Comparison of ENCODE assay signal across 8 mouse cellular contexts in the genomic region with DNA sequence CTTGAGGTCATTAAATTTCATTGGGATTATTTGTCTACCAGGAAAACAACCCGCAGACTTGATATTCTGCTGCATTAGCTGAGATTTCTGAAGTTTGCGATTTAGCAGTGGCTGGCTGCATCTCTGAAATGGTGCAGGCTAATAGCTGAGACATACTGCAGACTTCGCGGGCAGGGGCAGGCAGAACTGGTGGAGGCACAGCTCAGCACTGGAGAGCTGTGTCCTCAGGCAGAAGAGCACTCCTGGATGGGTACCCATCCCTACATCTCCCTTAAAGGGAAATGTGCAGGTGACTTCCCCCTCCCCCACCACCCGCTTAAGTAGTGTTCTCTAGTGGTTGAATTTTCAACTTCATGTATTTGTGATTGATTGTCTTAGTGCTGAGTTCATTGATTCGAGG. TPM values are rescaled to one million over a fixed set of nuclear protein-coding genes. Genes with fewer than 3 reads are reported as not detected.
DNase-seq lines count a peak whose midpoint lies in the region; ATAC-seq lines count a peak whose summit lies in the region.

No protein-coding gene starts in this region.

- H3K4me1 ChIP-seq in intestine, embryonic 15.5 days (replicated peaks) = 0 out of 2 replicates have a peak, but pooled peaks cover 2% of the 10 kb centered on the region
- peaks cover 2% of the 10 kb centered on the region; the same call in 1 of the 2 replicates for H3K4me1 ChIP-seq in intestine, embryonic 16.5 days (ENCODE audit: control insufficient read depth, insufficient read depth, low read length)
- H3K4me1 ChIP-seq in hindbrain, embryonic 14.5 days (replicated peaks; ENCODE audit: control insufficient read depth, insufficient read depth, low read length) = peaks cover 16% of the 10 kb centered on the region
- 0 out of 2 replicates have a peak, but pooled peaks cover 2% of the 10 kb centered on the region for H3K4me1 ChIP-seq in neural tube, embryonic 14.5 days (ENCODE audit: control insufficient read depth, insufficient read depth, low read length)

- peak; percentile 66 to 70 for DNase-seq in cerebellum, postnatal 25 days
- DNase-seq in hindbrain, embryonic 14.5 days (ENCODE audit: low spot score) = no peak
- no peak for DNase-seq in kidney, postnatal 10 days
- no peak for DNase-seq in testis, postnatal 14 days (ENCODE audit: low spot score)
- DNase-seq in gastrocnemius, postnatal 14 days = no peak

- no peaks in the 10 kb centered on the region for H3K9me3 ChIP-seq in intestine, embryonic 15.5 days
- no peaks in the 10 kb centered on the region for H3K9me3 ChIP-seq in intestine, embryonic 16.5 days (ENCODE audit: control insufficient read depth, low read length)
- no peaks in the 10 kb centered on the region for H3K9me3 ChIP-seq in hindbrain, embryonic 14.5 days (ENCODE audit: control insufficient read depth, low read length)
- no peaks in the 10 kb centered on the region for H3K9me3 ChIP-seq in neural tube, embryonic 14.5 days (ENCODE audit: control insufficient read depth, low read length)

- H3K27ac ChIP-seq in intestine, embryonic 15.5 days = no peak overlapping the region
- H3K27ac ChIP-seq in intestine, embryonic 16.5 days (ENCODE audit: low read length) = no peak overlapping the region
- H3K27ac ChIP-seq in hindbrain, embryonic 14.5 days = 0 out of 2 replicates have a peak overlapping the region, but pooled peaks have one; percentile 3
- no peak overlapping the region for H3K27ac ChIP-seq in neural tube, embryonic 14.5 days (ENCODE audit: low read depth, low read length)

- peaks cover 3% of the 10 kb centered on the region; the same call in 1 of the 2 replicates for H3K27me3 ChIP-seq in intestine, embryonic 15.5 days (replicated peaks)
- H3K27me3 ChIP-seq in intestine, embryonic 16.5 days (replicated peaks; ENCODE audit: control insufficient read depth, insufficient read depth, low read length) = no peaks in the 10 kb centered on the region; the same call in 1 of the 2 replicates
- no peaks in the 10 kb centered on the region for H3K27me3 ChIP-seq in hindbrain, embryonic 14.5 days (ENCODE audit: control insufficient read depth, insufficient read depth, low read length)
- H3K27me3 ChIP-seq in neural tube, embryonic 14.5 days (ENCODE audit: control insufficient read depth, insufficient read depth, low read length) = no peaks in the 10 kb centered on the region

- no peak overlapping the region for H3K4me3 ChIP-seq in intestine, embryonic 15.5 days (replicated peaks)
- H3K4me3 ChIP-seq in intestine, embryonic 16.5 days (ENCODE audit: low read length) = no peak overlapping the region
- H3K4me3 ChIP-seq in hindbrain, embryonic 14.5 days (replicated peaks; ENCODE audit: low read length) = peak overlapping the region; percentile 39
- peak overlapping the region; percentile 39 for H3K4me3 ChIP-seq in neural tube, embryonic 14.5 days (ENCODE audit: low read depth, low read length)

- no peak for ATAC-seq in intestine, embryonic 15.5 days
- no peak for ATAC-seq in intestine, embryonic 16.5 days
- no peak for ATAC-seq in hindbrain, embryonic 14.5 days (ENCODE audit: low FRiP score)
- ATAC-seq in neural tube, embryonic 14.5 days (ENCODE audit: low read depth) = no peak

- intact Hi-C loops in gastrocnemius, postnatal 14 days (cut with DNase I; ENCODE audit: low total_unique reads) = loop anchor here (10.0 kb wide), 1 partner anchor 404 kb away; no protein-coding TSS in a partner anchor

- H3K9ac ChIP-seq in intestine, embryonic 15.5 days = no peak overlapping the region
- H3K9ac ChIP-seq in intestine, embryonic 16.5 days (ENCODE audit: low read depth, low read length) = no peak overlapping the region
- H3K9ac ChIP-seq in hindbrain, embryonic 14.5 days = peak overlapping the region; percentile 57
- H3K9ac ChIP-seq in neural tube, embryonic 14.5 days (replicated peaks; ENCODE audit: low read depth, low read length) = peak overlapping the region; percentile 41

- peak overlapping the region; percentile 56; the same call in 1 of the 2 replicates for H3K4me2 ChIP-seq in intestine, embryonic 15.5 days (replicated peaks)
- no peak overlapping the region for H3K4me2 ChIP-seq in intestine, embryonic 16.5 days (ENCODE audit: low read depth, low read length)
- H3K4me2 ChIP-seq in hindbrain, embryonic 14.5 days (replicated peaks) = peak overlapping the region; percentile 50
- H3K4me2 ChIP-seq in neural tube, embryonic 14.5 days (ENCODE audit: low read depth, low read length) = peak overlapping the region; percentile 45

- H3K36me3 ChIP-seq in intestine, embryonic 15.5 days = no peaks in the 10 kb centered on the region
- H3K36me3 ChIP-seq in intestine, embryonic 16.5 days (ENCODE audit: control insufficient read depth, insufficient read depth, low read length) = no peaks in the 10 kb centered on the region
- no peaks in the 10 kb centered on the region for H3K36me3 ChIP-seq in hindbrain, embryonic 14.5 days (replicated peaks; ENCODE audit: control insufficient read depth, insufficient read depth)
- no peaks in the 10 kb centered on the region for H3K36me3 ChIP-seq in neural tube, embryonic 14.5 days (ENCODE audit: control insufficient read depth, insufficient read depth, low read length)

- 12% methylated on average over 6 of the region's 6 CpGs for WGBS in intestine, embryonic 15.5 days
- 9% methylated on average over 6 of the region's 6 CpGs for WGBS in intestine, embryonic 16.5 days
- 7% methylated on average over 6 of the region's 6 CpGs for WGBS in hindbrain, embryonic 14.5 days
- WGBS in neural tube, embryonic 14.5 days = 8% methylated on average over 6 of the region's 6 CpGs

RNA-seq across cellular contexts. Expression of a gene that starts 0.7 kb away (rescaled TPM):
- 1.3 and 1.4 TPM in 2 replicates for polyA plus RNA-seq in intestine, embryonic 15.5 days (2015; fragmentation: Nextera tagmentation; extraction: Ambion mirVana)
- 0.92 and 1.2 TPM in 2 replicates for polyA plus RNA-seq in intestine, embryonic 16.5 days (2015; fragmentation: Nextera tagmentation; extraction: Ambion mirVana)
- polyA plus RNA-seq in hindbrain, embryonic 14.5 days (2014; fragmentation: Nextera tagmentation; extraction: Ambion mirVana) = 17.3 and 19.5 TPM in 2 replicates
- 19.4 and 21.9 TPM in 2 replicates for polyA plus RNA-seq in neural tube, embryonic 14.5 days (2014; fragmentation: Nextera tagmentation; extraction: Ambion mirVana)
- under 1 TPM; 0.08 to 0.09 TPM for total RNA-seq in gastrocnemius, postnatal 14 days (2021)

Comparison
In these comparisons a context has a peak if more than half of its experiments do, and no peak if none do; other contexts are left out.
1. H3K4me3 ChIP-seq: peak in hindbrain, embryonic 14.5 days (single experiment) and neural tube, embryonic 14.5 days (single experiment); none in intestine, embryonic 15.5 days (single experiment) and intestine, embryonic 16.5 days (single experiment).
2. H3K9ac ChIP-seq: peak in hindbrain, embryonic 14.5 days (single experiment) and neural tube, embryonic 14.5 days (single experiment); none in intestine, embryonic 15.5 days (single experiment) and intestine, embryonic 16.5 days (single experiment).
3. DNase-seq: peak in cerebellum, postnatal 25 days (2 of 2); none in hindbrain, embryonic 14.5 days (single experiment), kidney, postnatal 10 days (single experiment), testis, postnatal 14 days (single experiment) and gastrocnemius, postnatal 14 days (single experiment).